Mouse (Mus musculus): ENCODE results near the gene Zfp213.
"Not testable (repeated sequence)": the region's sequence is repeated elsewhere in the genome, so short reads cannot be mapped to it uniquely, and the experiment has no call there.

The Zfp213 gene

GRCm38 (mm10) chr17:23542835-23543234 lies 21.2 kb downstream of the Zfp213 start:
- no peak for DNase-seq

- DNase-seq: no peak
Observed at GRCm38 (mm10) chr17:23542004-23542720, 21.9 kb downstream of the Zfp213 start.

GRCm38 (mm10) chr17:23540605-23541475 lies 23.2 kb downstream of the Zfp213 start:
- DNase-seq: no peak

- DNase-seq: no peak
Observed at GRCm38 (mm10) chr17:23540106-23540505, 23.9 kb downstream of the Zfp213 start.

GRCm38 (mm10) chr17:23539608-23540007 lies 24.4 kb downstream of the Zfp213 start:
- DNase-seq: no peak

- DNase-seq: no peak
Observed at GRCm38 (mm10) chr17:23538299-23539015, 25.6 kb downstream of the Zfp213 start.

- DNase-seq: no peak
Observed at GRCm38 (mm10) chr17:23537554-23538255, 26.3 kb downstream of the Zfp213 start.

GRCm38 (mm10) chr17:23535046-23535788 lies 28.8 kb downstream of the Zfp213 start:
- not testable (repeated sequence) for DNase-seq

GRCm38 (mm10) chr17:23533591-23534490 lies 30.2 kb downstream of the Zfp213 start:
- DNase-seq: not testable (repeated sequence)

GRCm38 (mm10) chr17:23531408-23531807 lies 32.6 kb downstream of the Zfp213 start:
- DNase-seq: not testable (repeated sequence)

- not testable (repeated sequence) for DNase-seq
Observed at GRCm38 (mm10) chr17:23522941-23523732, 40.9 kb downstream of the Zfp213 start.

GRCm38 (mm10) chr17:23518701-23519423 lies 45.2 kb downstream of the Zfp213 start:
- no peak for DNase-seq

Data from thymus, postnatal 4 days (tissue).